Mouse (Mus musculus): ENCODE data around the gene Tprn. TPM values are rescaled to one million over a fixed set of nuclear protein-coding genes. Genes with fewer than 3 reads are reported as not detected.

Gene Tprn
- total RNA-seq, 1 experiment, result 21.6 TPM

- no peaks in the 10 kb centered on the region for H3K9me3 ChIP-seq (ENCODE audit: control insufficient read depth, insufficient read depth, low read depth, low read length)
- TF ChIP-seq MAFK (IDR thresholded peaks at IDR 0.05; ENCODE audit: insufficient read depth, low read depth, low read length) (no peak), ZNF384 (IDR thresholded peaks at IDR 0.05; ENCODE audit: low read depth, low read length) (no peak), CHD2 (IDR thresholded peaks at IDR 0.05; ENCODE audit: low read depth, low read length) (peak; percentile 94), HCFC1 (IDR thresholded peaks at IDR 0.05; ENCODE audit: borderline replicate concordance, insufficient read depth, low read length) (peak; percentile 55; the same call in 1 of the 2 replicates)
- peaks cover 25% of the 10 kb centered on the region for H3K36me3 ChIP-seq (ENCODE audit: control insufficient read depth, insufficient read depth, low read length, poor library complexity, severe bottlenecking)
- H3K9ac ChIP-seq (ENCODE audit: insufficient read depth, low read depth, low read length, poor library complexity, severe bottlenecking), result peak overlapping the region; percentile 76
- in situ Hi-C loops (cut with MboI; ENCODE audit: low sequenced_read_pairs in 2 of 2, unreplicated experiment in 2 of 2), result no loop called here
- peaks cover 6 to 21% of the 10 kb centered on the region in 2 experiments; a peak in 3 of 4 replicates for H3K4me1 ChIP-seq (ENCODE audit: control insufficient read depth in 2 of 2, insufficient read depth in 2 of 2, low read length in 2 of 2, poor library complexity in 1 of 2)
- H3K27ac ChIP-seq (ENCODE audit: insufficient read depth, low read depth, low read length, poor library complexity, severe bottlenecking), result peak overlapping the region; percentile 93
- peak; percentile 98 for DNase-seq (ENCODE audit: low read depth, low spot score)
- H3K4me3 ChIP-seq (ENCODE audit: insufficient read depth in 1 of 2, low read depth in 1 of 2, low read length in 2 of 2, poor library complexity in 1 of 2, severe bottlenecking in 1 of 2), result peak overlapping the region; percentile 68 to 88
These were observed 37.4 kb upstream of the Tprn start for GRCm38 (mm10) chr2:25224766-25225752.

GRCm38 (mm10) chr2:25225811-25226379 lies 36.5 kb upstream of the Tprn start:
- peaks cover 6 to 24% of the 10 kb centered on the region in 2 experiments; a peak in 3 of 4 replicates for H3K4me1 ChIP-seq (ENCODE audit: control insufficient read depth in 2 of 2, insufficient read depth in 2 of 2, low read length in 2 of 2, poor library complexity in 1 of 2)
- H3K4me3 ChIP-seq (ENCODE audit: insufficient read depth in 1 of 2, low read depth in 1 of 2, low read length in 2 of 2, poor library complexity in 1 of 2, severe bottlenecking in 1 of 2), result peak overlapping the region; percentile 68 to 88; a peak in 3 of 4 replicates
- H3K27ac ChIP-seq (ENCODE audit: insufficient read depth, low read depth, low read length, poor library complexity, severe bottlenecking), result peak overlapping the region; percentile 93; the same call in 1 of the 2 replicates
- no peak for DNase-seq (ENCODE audit: low read depth, low spot score)
- H3K9ac ChIP-seq (ENCODE audit: insufficient read depth, low read depth, low read length, poor library complexity, severe bottlenecking), result peak overlapping the region; percentile 67; the same call in 1 of the 2 replicates
- in situ Hi-C loops (cut with MboI; ENCODE audit: low sequenced_read_pairs in 2 of 2, unreplicated experiment in 2 of 2), result no loop called here
- H3K9me3 ChIP-seq (ENCODE audit: control insufficient read depth, insufficient read depth, low read depth, low read length), result no peaks in the 10 kb centered on the region
- TF ChIP-seq ZC3H11A (IDR thresholded peaks at IDR 0.05; ENCODE audit: borderline replicate concordance, low read depth, low read length), result no peak
- H3K36me3 ChIP-seq (ENCODE audit: control insufficient read depth, insufficient read depth, low read length, poor library complexity, severe bottlenecking), result peaks cover 25% of the 10 kb centered on the region

- peaks cover 9 to 24% of the 10 kb centered on the region in 2 experiments; a peak in 3 of 4 replicates for H3K4me1 ChIP-seq (ENCODE audit: control insufficient read depth in 2 of 2, insufficient read depth in 2 of 2, low read length in 2 of 2, poor library complexity in 1 of 2)
- H3K9me3 ChIP-seq (ENCODE audit: control insufficient read depth, insufficient read depth, low read depth, low read length), result no peaks in the 10 kb centered on the region
- TF ChIP-seq ZC3H11A (IDR thresholded peaks at IDR 0.05; ENCODE audit: borderline replicate concordance, low read depth, low read length), result no peak
- TF ChIP-seq HCFC1 (IDR thresholded peaks at IDR 0.05; ENCODE audit: borderline replicate concordance, insufficient read depth, low read length), result no peak
- no peak for TF ChIP-seq ZNF384 (IDR thresholded peaks at IDR 0.05; ENCODE audit: low read depth, low read length)
- TF ChIP-seq CHD2 (IDR thresholded peaks at IDR 0.05; ENCODE audit: low read depth, low read length), result no peak
- no peak for TF ChIP-seq MAFK (IDR thresholded peaks at IDR 0.05; ENCODE audit: insufficient read depth, low read depth, low read length)
- H3K4me3 ChIP-seq (ENCODE audit: insufficient read depth in 1 of 2, low read depth in 1 of 2, low read length in 2 of 2, poor library complexity in 1 of 2, severe bottlenecking in 1 of 2), result no peak overlapping the region
- DNase-seq (ENCODE audit: low read depth, low spot score), result no peak
- H3K36me3 ChIP-seq (ENCODE audit: control insufficient read depth, insufficient read depth, low read length, poor library complexity, severe bottlenecking), result peaks cover 18% of the 10 kb centered on the region
- no peak overlapping the region for H3K9ac ChIP-seq (ENCODE audit: insufficient read depth, low read depth, low read length, poor library complexity, severe bottlenecking)
- H3K27ac ChIP-seq (ENCODE audit: insufficient read depth, low read depth, low read length, poor library complexity, severe bottlenecking), result no peak overlapping the region
- in situ Hi-C loops (cut with MboI; ENCODE audit: low sequenced_read_pairs in 2 of 2, unreplicated experiment in 2 of 2), result no loop called here
These were observed 35.6 kb upstream of the Tprn start for GRCm38 (mm10) chr2:25226864-25227263.

GRCm38 (mm10) chr2:25227406-25227805 lies 35.0 kb upstream of the Tprn start:
- no peak for TF ChIP-seq ZC3H11A (IDR thresholded peaks at IDR 0.05; ENCODE audit: borderline replicate concordance, low read depth, low read length)
- no peak for TF ChIP-seq ZNF384 (IDR thresholded peaks at IDR 0.05; ENCODE audit: low read depth, low read length)
- no peak for TF ChIP-seq HCFC1 (IDR thresholded peaks at IDR 0.05; ENCODE audit: borderline replicate concordance, insufficient read depth, low read length)
- TF ChIP-seq MAFK (IDR thresholded peaks at IDR 0.05; ENCODE audit: insufficient read depth, low read depth, low read length), result no peak
- no peak for TF ChIP-seq CHD2 (IDR thresholded peaks at IDR 0.05; ENCODE audit: low read depth, low read length)
- Histone ChIP-seq H3K27ac (ENCODE audit: insufficient read depth, low read depth, low read length, poor library complexity, severe bottlenecking) (no peak overlapping the region), H3K4me3 (ENCODE audit: insufficient read depth in 1 of 2, low read depth in 1 of 2, low read length in 2 of 2, poor library complexity in 1 of 2, severe bottlenecking in 1 of 2) (no peak overlapping the region), H3K9me3 (ENCODE audit: control insufficient read depth, insufficient read depth, low read depth, low read length) (no peaks in the 10 kb centered on the region), H3K36me3 (ENCODE audit: control insufficient read depth, insufficient read depth, low read length, poor library complexity, severe bottlenecking) (peaks cover 14% of the 10 kb centered on the region), H3K9ac (ENCODE audit: insufficient read depth, low read depth, low read length, poor library complexity, severe bottlenecking) (no peak overlapping the region), H3K4me1 (ENCODE audit: control insufficient read depth in 2 of 2, insufficient read depth in 2 of 2, low read length in 2 of 2, poor library complexity in 1 of 2) (peaks cover 9 to 24% of the 10 kb centered on the region in 2 experiments; a peak in 3 of 4 replicates)
- DNase-seq (ENCODE audit: low read depth, low spot score), result no peak
- in situ Hi-C loops (cut with MboI; ENCODE audit: low sequenced_read_pairs in 2 of 2, unreplicated experiment in 2 of 2), result no loop called here

Measured in ES-E14 (cell line).